Mouse (Mus musculus): ENCODE results near the gene Narfl.

The Narfl gene

GRCm38 (mm10) chr17:25829558-25830017 lies 56.0 kb downstream of the Narfl start:
- no peak for DNase-seq (ENCODE audit: low read depth, low spot score)

DNA sequence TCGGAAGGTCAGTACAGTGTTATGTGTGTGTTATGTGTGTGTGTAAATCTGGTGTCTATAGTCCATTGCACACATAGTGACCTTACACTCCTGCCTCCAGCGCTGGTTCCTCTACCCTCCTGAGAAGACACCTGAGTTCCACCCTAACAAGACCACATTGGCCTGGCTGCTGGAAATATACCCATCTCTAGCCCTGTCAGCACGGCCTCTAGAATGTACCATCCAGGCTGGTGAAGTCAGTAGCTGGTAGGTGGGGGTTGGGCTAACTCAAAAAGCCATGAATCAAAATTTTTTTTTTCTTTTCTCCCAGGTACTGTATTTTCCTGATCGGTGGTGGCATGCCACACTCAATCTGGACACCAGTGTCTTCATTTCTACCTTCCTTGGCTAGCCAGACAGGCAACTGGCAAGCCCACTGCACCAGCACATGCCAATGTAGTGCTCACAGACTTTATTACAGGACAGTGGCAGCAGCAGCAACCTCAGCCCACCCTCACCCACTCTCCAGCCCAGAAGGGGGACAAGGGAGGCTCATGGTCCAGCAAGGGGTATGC lies 56.7 kb downstream of the Narfl start:
- no peak for DNase-seq (ENCODE audit: low read depth, low spot score)

GRCm38 (mm10) chr17:25830806-25831431 lies 57.3 kb downstream of the Narfl start:
- DNase-seq (ENCODE audit: low read depth, low spot score): no peak

DNA sequence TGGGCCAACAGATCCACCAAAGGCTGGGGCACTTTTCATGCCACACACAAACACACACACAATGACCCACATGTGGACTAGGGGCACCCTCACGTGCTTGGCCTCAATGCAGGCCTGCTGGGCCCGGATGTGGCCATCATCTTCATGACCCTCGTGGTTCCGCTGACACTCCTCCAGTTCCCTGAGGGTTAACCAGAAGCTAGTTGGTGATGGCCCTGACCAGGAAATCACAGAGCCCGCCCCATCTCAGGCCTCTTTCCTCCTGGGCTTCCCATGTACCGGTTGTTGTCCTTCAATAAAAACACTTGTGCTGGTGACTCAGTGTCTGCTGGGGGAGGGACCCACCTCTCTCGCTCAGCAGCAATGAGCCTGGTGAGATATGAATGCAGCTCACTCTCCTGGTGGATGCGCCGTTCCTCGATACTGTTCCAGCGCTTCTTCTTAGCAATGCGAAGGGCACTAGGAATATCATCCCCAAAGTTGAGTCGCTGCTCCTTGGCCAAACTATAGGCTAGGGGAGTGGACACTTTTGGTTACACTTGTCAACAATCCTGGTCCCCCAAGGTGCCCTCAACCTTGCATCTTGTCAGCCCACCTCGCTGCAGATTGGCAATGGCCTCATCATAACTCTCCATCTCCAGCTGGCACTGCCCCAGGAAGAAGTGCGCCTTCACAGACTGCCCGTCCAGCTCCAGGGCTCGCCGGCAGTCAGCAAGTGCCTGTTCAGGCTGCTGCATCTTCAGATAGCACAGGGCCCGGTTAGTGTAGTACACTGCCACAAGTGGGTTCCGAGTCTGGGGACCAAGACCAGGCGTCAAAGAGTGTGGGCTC lies 58.1 kb downstream of the Narfl start:
- no peak for DNase-seq (ENCODE audit: low read depth, low spot score)

DNA sequence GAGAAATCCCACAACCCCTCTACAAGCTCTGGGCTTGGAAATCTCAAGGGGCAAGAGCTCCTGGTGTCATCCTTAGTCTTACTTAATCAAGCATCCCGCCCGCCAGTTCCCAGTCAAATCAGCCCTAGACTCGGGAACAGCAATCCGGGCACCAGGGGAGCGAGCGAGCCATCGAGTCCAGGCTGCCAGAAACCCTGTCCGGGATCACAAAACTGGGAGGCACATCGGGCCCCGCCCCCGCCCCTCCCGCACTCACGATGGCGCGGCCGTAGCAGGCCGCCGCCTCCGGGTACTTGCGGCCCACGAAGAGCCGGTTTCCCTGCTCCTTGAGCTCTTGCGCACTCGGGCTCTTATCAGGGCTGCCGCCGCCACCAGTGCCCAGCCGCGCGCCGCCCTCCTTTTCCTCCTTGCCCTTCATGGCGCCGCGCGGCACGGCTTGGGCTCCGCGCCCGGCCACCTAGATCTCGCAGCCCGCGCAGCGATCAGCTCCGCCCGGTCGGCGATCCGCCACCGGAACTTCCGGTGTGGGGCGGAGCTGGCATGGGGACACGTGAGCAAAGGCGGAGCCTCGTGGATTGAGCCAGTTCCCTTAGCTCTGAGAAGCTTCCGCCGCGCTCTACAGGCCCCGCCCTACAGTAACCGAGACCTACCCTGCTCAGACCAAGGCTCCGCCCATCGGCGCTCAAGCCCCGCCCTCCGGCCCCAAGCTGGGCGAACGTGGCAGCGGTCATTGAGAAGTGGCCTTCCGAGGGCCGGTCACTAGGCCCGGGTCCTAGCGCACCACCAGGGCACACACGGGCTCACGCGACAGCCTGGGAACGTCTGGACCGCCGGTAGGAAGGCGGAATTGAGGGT lies 59.1 kb downstream of the Narfl start:
- peak; percentile 99 for DNase-seq (ENCODE audit: low read depth, low spot score)
